In genomic region chr7:100276397-100276796, GRCm38 (mm10) we compare ENCODE assay signal across 11 mouse cellular contexts. TPM values are rescaled to one million over a fixed set of nuclear protein-coding genes. Genes with fewer than 3 reads are reported as not detected.
DNase-seq lines count a peak whose midpoint lies in the region; ATAC-seq and TF ChIP-seq lines count a peak whose summit lies in the region.
"Had no signal": no experiment of that assay in that cellular context is flagged by ENCODE, and none has a peak within 500 bp of the region (broad histone marks: within the 10 kb centered on the region; RNA-seq: fewer than 3 reads in every experiment).

No protein-coding gene starts in this region.

- no peaks in the 10 kb centered on the region for H3K36me3 ChIP-seq in kidney, adult 2 months (ENCODE audit: control insufficient read depth, insufficient read depth, low read length)
- H3K36me3 ChIP-seq in thymus, adult 2 months (ENCODE audit: control insufficient read depth, insufficient read depth, low read length), result peaks cover 16% of the 10 kb centered on the region
- H3K36me3 ChIP-seq: intestine, embryonic 15.5 days had no signal

- DNase-seq in CD4-positive, CD25-positive, alpha-beta regulatory T cell, adult 2 months (ENCODE audit: low read depth, low spot score), result peak; percentile 47
- peak; percentile 30 for DNase-seq in kidney, postnatal 10 days
- DNase-seq in kidney, adult 2 months, result no peak
- peak; percentile 7 for DNase-seq in thymus, postnatal 0 days (ENCODE audit: low spot score)
- no peak for DNase-seq in thymus, adult 2 months
- no peak for DNase-seq in testis, postnatal 10 days (ENCODE audit: low spot score)
- DNase-seq in spleen, postnatal 14 days (ENCODE audit: low spot score in 2 of 2), result no peak
- DNase-seq: adrenal gland, adult 2 months had no signal

- WGBS in kidney, adult 2 months, result 57% methylated on average over 2 of the region's 2 CpGs
- WGBS in thymus, adult 2 months, result 59% methylated on average over 2 of the region's 2 CpGs

- no peak for TF ChIP-seq CTCF in kidney, adult 2 months (conservative IDR thresholded peaks at IDR 0.05; ENCODE audit: insufficient read depth, insufficient read length, low read depth, low read length)
- TF ChIP-seq CTCF in thymus, adult 2 months (IDR thresholded peaks at IDR 0.05; ENCODE audit: borderline replicate concordance, control insufficient read depth, extremely low read depth, insufficient read depth, low read length, poor library complexity), result no peak

- ATAC-seq in CD4-positive, CD25-positive, alpha-beta regulatory T cell, adult 4 months, result no peak
- ATAC-seq: intestine, embryonic 15.5 days had no signal

- no peak overlapping the region for H3K27ac ChIP-seq in kidney, adult 2 months (ENCODE audit: insufficient read depth, low read depth, low read length)
- H3K27ac ChIP-seq in thymus, adult 2 months (ENCODE audit: control insufficient read depth, insufficient read depth, low read length), result no peak overlapping the region
- H3K27ac ChIP-seq: intestine, embryonic 15.5 days; neural tube, embryonic 12.5 days had no signal

- TF ChIP-seq POLR2A in kidney, adult 2 months (IDR thresholded peaks at IDR 0.05; ENCODE audit: low read depth, low read length), result no peak
- no peak for TF ChIP-seq POLR2A in thymus, adult 2 months (IDR thresholded peaks at IDR 0.05; ENCODE audit: control insufficient read depth, extremely low read depth, insufficient read depth, low read length, poor library complexity)

- H3K4me1 ChIP-seq in kidney, adult 2 months (ENCODE audit: control insufficient read depth, insufficient read depth, low read length), result no peaks in the 10 kb centered on the region
- no peaks in the 10 kb centered on the region for H3K4me1 ChIP-seq in thymus, adult 2 months (replicated peaks; ENCODE audit: control insufficient read depth, insufficient read depth, low read length)
- H3K4me1 ChIP-seq: intestine, embryonic 15.5 days; neural tube, embryonic 12.5 days had no signal

- no peaks in the 10 kb centered on the region for H3K27me3 ChIP-seq in kidney, adult 2 months (replicated peaks; ENCODE audit: control insufficient read depth, insufficient read depth, low read length)
- no peaks in the 10 kb centered on the region for H3K27me3 ChIP-seq in thymus, adult 2 months (ENCODE audit: control insufficient read depth, insufficient read depth, low read length)
- H3K27me3 ChIP-seq: intestine, embryonic 15.5 days; neural tube, embryonic 12.5 days had no signal

- no peak overlapping the region for H3K4me3 ChIP-seq in kidney, adult 2 months (ENCODE audit: insufficient read depth, low read depth, low read length)
- no peak overlapping the region for H3K4me3 ChIP-seq in thymus, adult 2 months (ENCODE audit: control insufficient read depth, insufficient read depth, low read length)
- H3K4me3 ChIP-seq: intestine, embryonic 15.5 days; neural tube, embryonic 12.5 days had no signal

RNA-seq across cellular contexts. Expression of gene P4ha3, which starts 8.9 kb away (rescaled TPM):
- polyA plus RNA-seq in CD4-positive, CD25-positive, alpha-beta regulatory T cell, adult 4 months (2017; shearing (Covaris generic)), result not detected
- 0.19 and 0.22 TPM in 2 replicates for polyA plus RNA-seq in kidney, adult 2 months (2012; rRNA removed)
- polyA plus RNA-seq in thymus, postnatal 0 days (2015; fragmentation: Nextera tagmentation; extraction: Ambion mirVana), result 2.7 and 3.0 TPM in 2 replicates
- polyA plus RNA-seq in thymus, adult 2 months (2012; rRNA removed), result 8.5 and 9.3 TPM in 2 replicates

RNA-seq across cellular contexts. Expression of gene Pgm2l1, which starts 49.2 kb away (rescaled TPM):
- 1 to 10 TPM; 4.9 to 5.1 TPM for polyA plus RNA-seq in CD4-positive, CD25-positive, alpha-beta regulatory T cell, adult 4 months (2017; shearing (Covaris generic))
- polyA plus RNA-seq in kidney, adult 2 months (2012; rRNA removed), result 1.5 TPM in 2 replicates
- polyA plus RNA-seq in thymus, postnatal 0 days (2015; fragmentation: Nextera tagmentation; extraction: Ambion mirVana), result 3.3 and 3.9 TPM in 2 replicates
- polyA plus RNA-seq in thymus, adult 2 months (2012; rRNA removed), result 15.8 and 19.3 TPM in 2 replicates

Comparison
In these comparisons a context has a peak if more than half of its experiments do, and no peak if none do; other contexts are left out.
1. DNase-seq: peak in CD4-positive, CD25-positive, alpha-beta regulatory T cell, adult 2 months (single experiment), kidney, postnatal 10 days (single experiment) and thymus, postnatal 0 days (single experiment); none in kidney, adult 2 months (single experiment), thymus, adult 2 months (single experiment), testis, postnatal 10 days (single experiment) and spleen, postnatal 14 days (0 of 2).